Mouse (Mus musculus): ENCODE measurements around the gene 1500011B03Rik. TPM values are rescaled to one million over a fixed set of nuclear protein-coding genes. Genes with fewer than 3 reads are reported as not detected.

The 1500011B03Rik gene
- total RNA-seq, 2 experiments from 2014 or later = 162 to 172 TPM

DNA sequence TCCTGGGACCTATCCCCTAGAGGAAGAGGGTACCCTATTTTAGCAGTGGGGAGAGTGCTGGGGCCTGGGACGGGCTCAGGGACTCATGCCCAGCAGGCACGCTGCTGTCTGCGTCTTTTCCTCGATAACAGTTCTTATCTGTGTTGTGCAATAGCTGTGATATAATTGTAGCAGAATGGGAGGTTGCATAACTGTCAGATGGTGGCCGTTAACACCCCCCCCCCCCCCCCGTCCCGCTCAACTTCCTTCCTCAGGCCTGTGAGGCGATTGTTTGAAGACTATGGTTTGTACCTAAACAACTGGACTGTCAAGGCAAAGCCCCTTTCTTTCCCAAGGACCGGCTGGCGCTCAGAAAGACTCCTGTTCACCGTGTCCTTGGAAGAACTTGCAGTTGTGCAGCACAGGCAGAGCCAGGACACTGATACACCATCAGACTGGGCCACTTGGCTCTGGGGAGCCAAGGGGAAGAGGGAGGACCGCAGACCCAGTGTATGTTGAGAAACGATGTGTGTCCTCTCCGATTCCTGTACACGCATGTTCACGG, 38.6 kb downstream of the 1500011B03Rik start:
- DNase-seq (ENCODE audit: extremely low spot score in 1 of 2, low spot score in 1 of 2) = no peak

- no peak for DNase-seq (ENCODE audit: extremely low spot score in 1 of 2, low spot score in 1 of 2)
These were observed 39.7 kb downstream of the 1500011B03Rik start for GRCm38 (mm10) chr5:114783405-114784163.

GRCm38 (mm10) chr5:114782991-114783390, 40.3 kb downstream of the 1500011B03Rik start:
- DNase-seq (ENCODE audit: extremely low spot score in 1 of 2, low spot score in 1 of 2) = no peak

DNA sequence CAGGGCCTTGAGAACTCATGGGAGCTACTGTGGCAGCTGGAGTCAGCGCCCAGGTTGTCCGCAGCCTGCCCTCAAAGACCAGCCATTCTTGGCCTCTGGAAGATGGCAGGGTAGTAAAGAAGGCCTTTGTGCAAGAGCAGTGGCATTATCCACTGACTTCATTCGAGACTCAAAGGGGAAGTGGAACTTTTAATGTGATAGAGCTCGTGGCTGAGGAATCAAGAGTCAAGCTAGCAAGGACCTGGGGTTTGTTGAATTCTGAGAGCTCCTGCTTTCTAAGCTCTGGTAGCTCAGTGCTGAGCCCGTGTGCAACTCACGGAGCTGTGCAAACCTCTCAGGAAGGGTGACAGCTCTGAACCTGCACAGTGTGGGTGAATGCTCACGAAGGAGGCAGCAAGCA, 42.4 kb downstream of the 1500011B03Rik start:
- no peak for DNase-seq (ENCODE audit: extremely low spot score in 1 of 2, low spot score in 1 of 2)

DNA sequence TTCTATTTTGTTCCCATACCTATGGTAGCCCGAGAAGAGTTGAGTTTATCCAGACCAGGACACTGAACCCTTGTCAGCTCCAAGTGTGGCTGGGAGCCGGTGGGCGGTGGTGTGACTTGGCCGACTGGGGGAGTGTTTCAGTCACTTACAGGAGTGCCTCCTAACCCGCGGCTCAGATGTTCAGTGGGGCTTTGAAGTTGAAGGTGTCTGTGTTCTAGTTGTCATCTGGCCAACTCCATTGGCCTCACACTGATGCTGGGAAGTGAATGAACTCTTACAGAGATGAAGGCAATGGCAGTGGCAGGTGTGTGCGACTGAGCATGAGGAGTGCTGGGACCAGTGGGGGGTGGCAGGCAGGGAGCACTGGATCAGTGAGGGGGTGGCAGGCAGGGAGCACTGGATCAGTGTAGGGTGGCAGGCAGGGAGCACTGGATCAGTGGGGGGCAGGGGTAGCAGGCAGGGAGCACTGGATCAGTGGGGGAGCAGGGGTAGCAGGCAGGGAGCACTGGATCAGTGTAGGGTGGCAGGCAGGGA, 43.2 kb downstream of the 1500011B03Rik start:
- DNase-seq (ENCODE audit: extremely low spot score in 1 of 2, low spot score in 1 of 2) = no peak

- DNase-seq (ENCODE audit: extremely low spot score in 1 of 2, low spot score in 1 of 2) = no peak
These were observed 47.1 kb downstream of the 1500011B03Rik start for GRCm38 (mm10) chr5:114776174-114776573.

DNA sequence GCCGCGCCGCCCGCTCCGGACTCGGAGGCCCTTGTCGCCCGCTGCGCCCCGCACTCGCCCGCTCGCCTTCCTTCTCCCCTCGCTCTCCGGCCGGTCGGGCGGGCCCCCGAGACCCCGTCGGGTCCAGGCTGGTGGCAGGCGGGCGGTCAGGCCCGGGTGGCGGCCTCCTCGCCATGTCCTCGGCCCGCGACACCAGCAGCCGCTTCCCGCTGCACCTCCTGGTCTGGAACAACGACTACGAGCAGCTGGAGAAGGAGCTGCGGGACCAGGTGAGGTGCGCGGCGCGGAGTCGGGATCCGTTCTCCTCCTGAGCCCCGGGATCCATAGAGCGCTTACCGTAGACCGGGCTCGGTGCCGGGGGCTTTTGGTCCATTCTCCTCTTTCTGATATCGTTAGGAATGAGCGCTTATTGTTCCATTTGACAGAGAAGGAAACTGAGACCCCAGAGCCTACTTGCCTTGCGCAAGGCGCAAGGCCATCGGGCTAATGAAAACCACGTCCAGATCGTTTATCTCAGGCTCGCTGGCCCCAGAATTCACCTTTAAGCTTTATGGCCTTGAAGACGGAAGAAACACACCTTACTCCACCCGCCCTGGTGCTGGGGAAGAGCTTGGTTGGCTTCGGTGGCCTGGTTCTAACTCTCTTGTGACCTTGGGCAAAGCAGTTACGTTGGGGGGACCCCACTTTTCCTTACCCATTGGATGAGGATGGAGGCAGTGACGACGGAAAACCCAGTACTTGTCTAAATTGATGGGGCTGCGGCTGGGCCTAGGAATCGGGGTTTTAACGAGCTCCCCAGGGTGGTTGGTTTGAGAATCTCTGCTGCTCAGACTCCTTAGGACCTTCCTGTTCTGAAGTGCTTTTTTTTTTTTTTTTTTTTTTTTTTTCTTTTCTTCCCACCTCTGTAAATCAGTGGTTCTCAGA, 48.0 kb downstream of the 1500011B03Rik start, which contains the start of gene Git2:
Gene Git2, minus strand, starts transcription at position 462 of the 924 bp plus-strand sequence.
- no peak for DNase-seq (ENCODE audit: extremely low spot score in 1 of 2, low spot score in 1 of 2)

DNA sequence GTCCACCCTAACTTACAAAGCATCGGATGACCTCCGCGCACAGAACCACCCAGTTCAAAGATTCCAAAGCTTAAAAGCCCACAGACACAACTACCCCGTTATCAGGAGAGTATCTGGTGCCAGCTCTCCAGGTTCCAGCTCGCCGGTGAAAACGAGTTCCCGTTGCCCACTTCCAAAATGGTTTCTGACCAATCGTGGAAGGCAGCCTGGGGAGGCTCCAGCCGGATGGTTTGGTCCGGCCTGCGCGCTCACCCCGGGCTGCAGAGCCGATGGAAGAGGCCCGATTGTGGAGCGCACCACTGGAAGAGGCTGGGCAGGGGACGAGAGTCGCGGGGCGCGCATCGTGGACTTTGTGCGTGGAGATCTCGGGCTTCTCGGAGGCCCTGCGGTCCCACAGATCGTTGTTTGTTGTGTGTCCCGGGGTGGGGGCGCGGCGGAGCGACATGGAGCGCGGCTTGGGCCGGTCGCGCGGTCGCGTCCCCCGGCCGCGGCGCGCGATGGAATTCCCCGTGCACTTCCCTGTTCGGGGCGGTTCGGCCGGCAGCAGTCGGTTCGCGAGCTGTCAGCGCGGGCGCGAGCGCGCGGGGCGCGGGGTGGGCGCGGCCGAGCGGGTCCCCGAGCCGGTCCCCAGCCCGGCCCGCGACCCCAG, 48.7 kb downstream of the 1500011B03Rik start, which contains the start of gene Ankrd13a:
Gene Ankrd13a, plus strand, starts transcription at position 275 of the 649 bp plus-strand sequence.
- peak; percentile 72 to 88 for DNase-seq (ENCODE audit: extremely low spot score in 1 of 2, low spot score in 1 of 2)

DNA sequence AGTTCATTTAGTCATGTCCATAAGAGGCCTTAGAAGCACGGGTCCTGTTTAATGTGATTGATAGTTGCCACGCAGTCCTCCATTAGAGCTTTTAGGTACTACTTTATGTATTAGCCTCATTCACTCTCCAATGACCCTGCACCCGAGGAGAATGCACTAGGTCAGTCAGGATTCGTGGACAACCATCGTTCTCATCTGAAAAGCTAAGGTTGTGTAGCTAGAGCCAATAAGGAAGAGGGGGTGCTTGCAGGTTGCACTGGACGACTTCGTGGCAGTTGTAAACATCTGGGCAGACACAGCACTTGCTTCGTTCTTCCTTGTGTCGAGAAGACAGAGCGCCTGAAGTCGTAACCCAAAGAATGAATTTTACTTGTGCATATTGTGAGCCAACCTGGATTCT, 49.5 kb downstream of the 1500011B03Rik start:
- no peak for DNase-seq (ENCODE audit: extremely low spot score in 1 of 2, low spot score in 1 of 2)

DNA sequence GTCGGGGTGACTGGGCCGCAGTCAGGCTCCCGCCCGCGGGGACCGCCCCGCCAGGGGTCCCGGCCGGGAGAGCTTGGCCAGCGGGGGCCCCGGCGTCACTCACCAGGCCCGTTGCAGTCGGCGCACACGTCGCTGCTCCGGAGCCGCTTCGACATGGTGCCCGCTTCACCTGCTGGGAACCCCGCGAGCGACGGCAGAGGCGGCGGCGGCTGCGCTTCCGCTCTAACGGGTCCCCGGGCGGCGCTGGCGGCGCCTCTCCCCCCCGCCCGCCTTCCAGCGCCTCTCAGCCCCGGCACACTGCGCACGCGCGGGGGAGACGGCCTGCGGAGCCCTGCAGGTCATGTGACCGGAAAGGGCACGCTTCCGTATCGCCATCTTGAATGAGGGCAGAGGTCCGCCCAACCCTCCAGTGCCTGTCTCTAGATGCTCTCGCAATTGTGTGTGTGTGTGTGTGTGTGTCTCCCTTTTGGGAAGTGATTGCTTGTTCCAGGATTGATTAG, 50.0 kb downstream of the 1500011B03Rik start:
- peak; percentile 92 to 94 for DNase-seq (ENCODE audit: extremely low spot score in 1 of 2, low spot score in 1 of 2)

GRCm38 (mm10) chr5:114772456-114773203, 50.6 kb downstream of the 1500011B03Rik start:
- no peak for DNase-seq (ENCODE audit: extremely low spot score in 1 of 2, low spot score in 1 of 2)

GRCm38 (mm10) chr5:114771796-114772195, 51.5 kb downstream of the 1500011B03Rik start:
- DNase-seq (ENCODE audit: extremely low spot score in 1 of 2, low spot score in 1 of 2) = no peak

GRCm38 (mm10) chr5:114769786-114770185, 53.5 kb downstream of the 1500011B03Rik start:
- DNase-seq (ENCODE audit: extremely low spot score in 1 of 2, low spot score in 1 of 2) = no peak

DNA sequence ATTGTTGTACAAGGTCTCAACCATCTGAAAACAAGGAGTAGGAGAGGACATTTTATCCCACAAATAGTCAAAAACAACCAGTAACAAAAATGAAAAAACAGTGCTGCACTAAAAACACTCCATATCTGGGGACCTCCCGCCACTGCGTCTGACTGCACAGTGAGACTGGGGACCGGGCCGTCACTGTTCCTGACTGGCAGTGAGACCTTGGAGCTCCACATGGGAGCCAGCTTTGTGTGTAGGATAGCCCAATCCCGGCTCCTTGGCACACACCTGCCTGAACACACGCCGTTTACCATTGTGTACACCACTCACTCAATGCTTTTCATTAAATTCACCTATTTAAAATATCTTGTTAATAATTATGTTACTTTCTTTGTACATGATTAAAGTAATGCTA, 56.1 kb downstream of the 1500011B03Rik start:
- no peak for DNase-seq (ENCODE audit: extremely low spot score in 1 of 2, low spot score in 1 of 2)

DNA sequence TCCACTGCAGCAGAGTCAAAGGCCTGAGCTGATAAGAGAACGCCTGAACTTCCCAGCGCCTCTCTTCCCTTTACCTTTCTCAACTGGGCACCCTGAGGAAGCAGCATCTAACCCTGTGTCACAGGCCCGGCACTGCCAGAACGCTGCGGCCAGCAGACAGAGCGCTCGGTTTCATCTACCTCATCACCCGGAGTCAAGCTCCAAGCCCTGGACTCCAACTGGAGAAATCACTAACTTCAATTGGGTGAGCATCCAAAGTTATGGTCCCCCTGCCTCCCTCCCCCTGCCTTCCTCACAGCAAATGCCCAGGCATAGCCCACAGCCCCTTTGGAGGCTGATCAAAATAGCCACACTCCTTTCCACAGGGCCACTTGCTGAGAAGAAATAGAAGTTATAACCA, 56.6 kb downstream of the 1500011B03Rik start:
- no peak for DNase-seq (ENCODE audit: extremely low spot score in 1 of 2, low spot score in 1 of 2)

- DNase-seq (ENCODE audit: extremely low spot score in 1 of 2, low spot score in 1 of 2) = no peak
These were observed 58.2 kb downstream of the 1500011B03Rik start for GRCm38 (mm10) chr5:114764812-114765735.

DNA sequence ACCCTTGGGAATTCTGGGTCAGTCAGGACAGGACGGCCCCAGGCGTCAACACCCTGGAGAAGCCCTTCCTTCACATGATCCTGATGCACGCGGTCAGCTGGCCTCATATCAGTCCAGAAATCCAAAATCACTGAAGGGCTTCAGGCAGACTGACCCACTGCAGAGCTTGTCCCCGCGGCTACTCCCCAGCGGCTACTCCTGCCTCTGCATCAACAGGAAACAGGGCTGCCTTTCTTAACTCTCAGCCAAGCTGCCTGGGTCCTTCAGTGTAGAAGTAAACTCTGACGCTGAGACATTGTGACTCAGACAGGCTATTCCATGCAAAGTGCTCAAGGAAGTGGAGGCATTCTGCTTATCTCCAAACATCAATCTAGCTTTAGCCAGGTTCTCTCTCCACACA, 61.3 kb downstream of the 1500011B03Rik start:
- no peak for DNase-seq (ENCODE audit: extremely low spot score in 1 of 2, low spot score in 1 of 2)

DNA sequence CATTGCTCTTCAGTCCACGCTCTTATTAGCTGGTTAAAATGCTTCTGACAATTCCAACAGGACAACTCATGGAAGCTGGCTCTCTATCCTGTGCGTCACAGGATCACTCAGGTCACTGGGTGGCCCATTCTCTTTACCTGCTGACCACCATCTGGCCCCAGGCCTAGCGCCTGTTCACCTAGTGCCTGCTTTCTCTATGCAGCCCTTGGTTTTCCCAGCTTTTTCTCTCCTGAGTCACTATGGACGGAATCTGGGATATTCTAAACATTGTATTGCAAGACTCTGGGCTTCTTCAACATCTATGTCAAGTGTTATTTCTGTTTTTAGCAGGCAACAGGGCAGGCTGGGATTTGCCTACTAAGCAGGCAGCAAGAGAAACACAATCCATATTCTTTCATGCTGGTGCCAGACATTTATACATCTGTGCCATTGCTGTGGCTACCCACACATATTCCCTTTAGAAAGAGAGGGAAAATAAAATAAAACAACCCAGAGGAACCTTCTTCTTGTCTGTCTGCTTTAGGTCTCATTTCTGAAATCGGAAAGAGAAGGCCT, 63.7 kb downstream of the 1500011B03Rik start:
- DNase-seq (ENCODE audit: extremely low spot score in 1 of 2, low spot score in 1 of 2) = no peak

Measured in layer of hippocampus, postnatal 25 days (tissue).